Mouse (Mus musculus): ENCODE measurements around the gene Tnip3.

Gene Tnip3

GRCm38 (mm10) chr6:65647731-65648130 is 122.6 kb downstream of the Tnip3 start:
- no peak for DNase-seq (ENCODE audit: low spot score)

GRCm38 (mm10) chr6:65651376-65651775 is 126.3 kb downstream of the Tnip3 start:
- no peak for DNase-seq (ENCODE audit: low spot score)

GRCm38 (mm10) chr6:65661272-65661671 is 136.2 kb downstream of the Tnip3 start:
- no peak for DNase-seq (ENCODE audit: low spot score)

- no peak for DNase-seq (ENCODE audit: low spot score)
These were observed 136.9 kb downstream of the Tnip3 start for GRCm38 (mm10) chr6:65662050-65662449.

- no peak for DNase-seq (ENCODE audit: low spot score)
These were observed 138.9 kb downstream of the Tnip3 start for GRCm38 (mm10) chr6:65663990-65664389.

- no peak for DNase-seq (ENCODE audit: low spot score)
These were observed 141.2 kb downstream of the Tnip3 start for GRCm38 (mm10) chr6:65666295-65666694.

GRCm38 (mm10) chr6:65669971-65670370 is 144.9 kb downstream of the Tnip3 start:
- no peak for DNase-seq (ENCODE audit: low spot score)

GRCm38 (mm10) chr6:65670981-65671411 is 145.9 kb downstream of the Tnip3 start:
- DNase-seq (ENCODE audit: low spot score): no peak

GRCm38 (mm10) chr6:65671451-65671850 is 146.3 kb downstream of the Tnip3 start, which contains the start of gene Ndnf:
Gene Ndnf (plus strand): TSS chr6:65671590.
- peak; percentile 68 for DNase-seq (ENCODE audit: low spot score)

GRCm38 (mm10) chr6:65672131-65673031 is 147.3 kb downstream of the Tnip3 start:
- DNase-seq (ENCODE audit: low spot score): peak; percentile 16
